Mouse (Mus musculus): Measurements from ENCODE around the gene Slc35f1. TPM values are rescaled to one million over a fixed set of nuclear protein-coding genes. Genes with fewer than 3 reads are reported as not detected.

Gene Slc35f1
- 1.1 and 1.2 TPM in 2 replicates for polyA plus RNA-seq (2014; fragmentation: Nextera tagmentation; extraction: Ambion mirVana)

GRCm38 (mm10) chr10:52690334-52690991 is at the start of gene Slc35f1:
Gene Slc35f1, plus strand, starts transcription at chr10:52690533.
- under 1% methylated on average over 53 of the region's 54 CpGs for WGBS
- 0 out of 4 replicates have a peak within 1 kb of the TSS, but pooled peaks of 1 of the 2 experiments have one; percentile 16 for H3K27ac ChIP-seq (replicated peaks in 1 of 2; ENCODE audit: control insufficient read depth in 1 of 2, insufficient read depth in 1 of 2, low read depth in 2 of 2, low read length in 2 of 2)

GRCm38 (mm10) chr10:52671234-52671633 is 19.1 kb upstream of the Slc35f1 start:
- ATAC-seq (ENCODE audit: insufficient number of reproducible peaks, insufficient read depth, low FRiP score, low read depth), result no peak
- H3K4me1 ChIP-seq (ENCODE audit: control insufficient read depth in 2 of 2, insufficient read depth in 2 of 2, low read length in 2 of 2), result no peaks in the 10 kb centered on the region
- no peaks in the 10 kb centered on the region for H3K9me3 ChIP-seq (ENCODE audit: control insufficient read depth, low read length)
- H3K9ac ChIP-seq (ENCODE audit: low read length), result no peak overlapping the region
- H3K4me2 ChIP-seq (ENCODE audit: low read length), result no peak overlapping the region
- H3K27me3 ChIP-seq (ENCODE audit: control insufficient read depth, insufficient read depth, low read length), result no peaks in the 10 kb centered on the region; the same call in 1 of the 2 replicates
- no peaks in the 10 kb centered on the region for H3K36me3 ChIP-seq (ENCODE audit: control insufficient read depth, insufficient read depth, low read length)
- H3K27ac ChIP-seq (replicated peaks in 1 of 2; ENCODE audit: control insufficient read depth in 1 of 2, insufficient read depth in 1 of 2, low read depth in 2 of 2, low read length in 2 of 2), result no peak overlapping the region
- H3K4me3 ChIP-seq (ENCODE audit: control insufficient read depth in 1 of 2, insufficient read depth in 1 of 2, low read depth in 1 of 2, low read length in 2 of 2), result no peak overlapping the region

More at GRCm38 (mm10) chr10:52690334-52690991, at the start of gene Slc35f1:
- no peaks in the 10 kb centered on the region; the same call in 1 of the 2 replicates for H3K27me3 ChIP-seq (ENCODE audit: control insufficient read depth, insufficient read depth, low read length)
- no peaks in the 10 kb centered on the region; a peak in 1 of 4 replicates for H3K4me1 ChIP-seq (ENCODE audit: control insufficient read depth in 2 of 2, insufficient read depth in 2 of 2, low read length in 2 of 2)
- ATAC-seq (ENCODE audit: insufficient number of reproducible peaks, insufficient read depth, low FRiP score, low read depth), result peak; percentile 85
- H3K36me3 ChIP-seq (ENCODE audit: control insufficient read depth, insufficient read depth, low read length), result no peaks in the 10 kb centered on the region
- peak within 1 kb of the TSS; percentile 71 for H3K9ac ChIP-seq (ENCODE audit: low read length)
- no peaks in the 10 kb centered on the region for H3K9me3 ChIP-seq (ENCODE audit: control insufficient read depth, low read length)
- peak within 1 kb of the TSS; percentile 96 for H3K4me2 ChIP-seq (ENCODE audit: low read length)
- peak within 1 kb of the TSS; percentile 68 to 72 for H3K4me3 ChIP-seq (ENCODE audit: control insufficient read depth in 1 of 2, insufficient read depth in 1 of 2, low read depth in 1 of 2, low read length in 2 of 2)

GRCm38 (mm10) chr10:52690992-52691731 is 829 bp downstream of the Slc35f1 start:
- peak overlapping the region; percentile 71 for H3K9ac ChIP-seq (ENCODE audit: low read length)
- H3K4me1 ChIP-seq (ENCODE audit: control insufficient read depth in 2 of 2, insufficient read depth in 2 of 2, low read length in 2 of 2), result no peaks in the 10 kb centered on the region; a peak in 1 of 4 replicates
- H3K27ac ChIP-seq (replicated peaks in 1 of 2; ENCODE audit: control insufficient read depth in 1 of 2, insufficient read depth in 1 of 2, low read depth in 2 of 2, low read length in 2 of 2), result no peak overlapping the region
- peak overlapping the region; percentile 96 for H3K4me2 ChIP-seq (ENCODE audit: low read length)
- WGBS, result 1% methylated on average over 45 of the region's 45 CpGs
- H3K9me3 ChIP-seq (ENCODE audit: control insufficient read depth, low read length), result no peaks in the 10 kb centered on the region
- no peaks in the 10 kb centered on the region; the same call in 1 of the 2 replicates for H3K27me3 ChIP-seq (ENCODE audit: control insufficient read depth, insufficient read depth, low read length)
- ATAC-seq (ENCODE audit: insufficient number of reproducible peaks, insufficient read depth, low FRiP score, low read depth), result peak; percentile 48; the same call in 1 of the 2 replicates
- peak overlapping the region; percentile 68 to 72 for H3K4me3 ChIP-seq (ENCODE audit: control insufficient read depth in 1 of 2, insufficient read depth in 1 of 2, low read depth in 1 of 2, low read length in 2 of 2)
- no peaks in the 10 kb centered on the region for H3K36me3 ChIP-seq (ENCODE audit: control insufficient read depth, insufficient read depth, low read length)

GRCm38 (mm10) chr10:52703688-52704087 is 13.4 kb downstream of the Slc35f1 start:
- H3K9ac ChIP-seq (ENCODE audit: low read length), result no peak overlapping the region
- no peaks in the 10 kb centered on the region for H3K27me3 ChIP-seq (ENCODE audit: control insufficient read depth, insufficient read depth, low read length)
- no peaks in the 10 kb centered on the region for H3K36me3 ChIP-seq (ENCODE audit: control insufficient read depth, insufficient read depth, low read length)
- H3K27ac ChIP-seq (replicated peaks in 1 of 2; ENCODE audit: control insufficient read depth in 1 of 2, insufficient read depth in 1 of 2, low read depth in 2 of 2, low read length in 2 of 2), result no peak overlapping the region
- H3K4me3 ChIP-seq (ENCODE audit: control insufficient read depth in 1 of 2, insufficient read depth in 1 of 2, low read depth in 1 of 2, low read length in 2 of 2), result peak overlapping the region in 1 of 2 experiments; percentile 41; a peak in 1 of 4 replicates
- peaks cover 7 to 13% of the 10 kb centered on the region in 2 experiments; a peak in 3 of 4 replicates for H3K4me1 ChIP-seq (ENCODE audit: control insufficient read depth in 2 of 2, insufficient read depth in 2 of 2, low read length in 2 of 2)
- no peak for ATAC-seq (ENCODE audit: insufficient number of reproducible peaks, insufficient read depth, low FRiP score, low read depth)
- H3K4me2 ChIP-seq (ENCODE audit: low read length), result peak overlapping the region; percentile 85
- no peaks in the 10 kb centered on the region for H3K9me3 ChIP-seq (ENCODE audit: control insufficient read depth, low read length)

GRCm38 (mm10) chr10:52704101-52705051 is 14.0 kb downstream of the Slc35f1 start:
- no peak overlapping the region; a peak in 2 of 4 replicates for H3K27ac ChIP-seq (replicated peaks in 1 of 2; ENCODE audit: control insufficient read depth in 1 of 2, insufficient read depth in 1 of 2, low read depth in 2 of 2, low read length in 2 of 2)
- ATAC-seq (ENCODE audit: insufficient number of reproducible peaks, insufficient read depth, low FRiP score, low read depth), result peak; percentile 58; the same call in 1 of the 2 replicates
- WGBS, result 3% methylated on average over 31 of the region's 31 CpGs

GRCm38 (mm10) chr10:52709482-52709881 is 19.1 kb downstream of the Slc35f1 start:
- no peak for ATAC-seq (ENCODE audit: insufficient number of reproducible peaks, insufficient read depth, low FRiP score, low read depth)
- Histone ChIP-seq H3K4me2 (ENCODE audit: low read length) (no peak overlapping the region), H3K9ac (ENCODE audit: low read length) (no peak overlapping the region), H3K9me3 (ENCODE audit: control insufficient read depth, low read length) (no peaks in the 10 kb centered on the region), H3K4me1 (ENCODE audit: control insufficient read depth in 2 of 2, insufficient read depth in 2 of 2, low read length in 2 of 2) (peaks cover 5 to 6% of the 10 kb centered on the region in 2 experiments; a peak in 3 of 4 replicates), H3K27ac (replicated peaks in 1 of 2; ENCODE audit: control insufficient read depth in 1 of 2, insufficient read depth in 1 of 2, low read depth in 2 of 2, low read length in 2 of 2) (no peak overlapping the region), H3K4me3 (ENCODE audit: control insufficient read depth in 1 of 2, insufficient read depth in 1 of 2, low read depth in 1 of 2, low read length in 2 of 2) (no peak overlapping the region), H3K27me3 (ENCODE audit: control insufficient read depth, insufficient read depth, low read length) (no peaks in the 10 kb centered on the region), H3K36me3 (ENCODE audit: control insufficient read depth, insufficient read depth, low read length) (no peaks in the 10 kb centered on the region)
- WGBS, result 62% methylated on average over 2 of the region's 2 CpGs

More at GRCm38 (mm10) chr10:52704101-52705051, 14.0 kb downstream of the Slc35f1 start:
- no peaks in the 10 kb centered on the region for H3K36me3 ChIP-seq (ENCODE audit: control insufficient read depth, insufficient read depth, low read length)
- no peaks in the 10 kb centered on the region for H3K9me3 ChIP-seq (ENCODE audit: control insufficient read depth, low read length)
- peak overlapping the region; percentile 85 for H3K4me2 ChIP-seq (ENCODE audit: low read length)
- peak overlapping the region; percentile 63 for H3K9ac ChIP-seq (ENCODE audit: low read length)
- H3K27me3 ChIP-seq (ENCODE audit: control insufficient read depth, insufficient read depth, low read length), result no peaks in the 10 kb centered on the region
- peak overlapping the region; percentile 41 to 55 for H3K4me3 ChIP-seq (ENCODE audit: control insufficient read depth in 1 of 2, insufficient read depth in 1 of 2, low read depth in 1 of 2, low read length in 2 of 2)
- H3K4me1 ChIP-seq (ENCODE audit: control insufficient read depth in 2 of 2, insufficient read depth in 2 of 2, low read length in 2 of 2), result peaks cover 7 to 13% of the 10 kb centered on the region in 2 experiments; a peak in 3 of 4 replicates

- no peak for ATAC-seq (ENCODE audit: insufficient number of reproducible peaks, insufficient read depth, low FRiP score, low read depth)
- Histone ChIP-seq H3K9me3 (ENCODE audit: control insufficient read depth, low read length) (no peaks in the 10 kb centered on the region), H3K27ac (replicated peaks in 1 of 2; ENCODE audit: control insufficient read depth in 1 of 2, insufficient read depth in 1 of 2, low read depth in 2 of 2, low read length in 2 of 2) (no peak overlapping the region), H3K4me2 (ENCODE audit: low read length) (no peak overlapping the region), H3K4me1 (ENCODE audit: control insufficient read depth in 2 of 2, insufficient read depth in 2 of 2, low read length in 2 of 2) (no peaks in the 10 kb centered on the region), H3K9ac (ENCODE audit: low read length) (no peak overlapping the region), H3K36me3 (ENCODE audit: control insufficient read depth, insufficient read depth, low read length) (no peaks in the 10 kb centered on the region), H3K27me3 (ENCODE audit: control insufficient read depth, insufficient read depth, low read length) (no peaks in the 10 kb centered on the region), H3K4me3 (ENCODE audit: control insufficient read depth in 1 of 2, insufficient read depth in 1 of 2, low read depth in 1 of 2, low read length in 2 of 2) (no peak overlapping the region)
- 72% methylated on average over 4 of the region's 4 CpGs for WGBS
Observed at GRCm38 (mm10) chr10:52712166-52712565, 21.8 kb downstream of the Slc35f1 start.

Data from heart, embryonic 14.5 days (tissue).